Mouse (Mus musculus): ENCODE data around the gene Rrp9. TPM values are rescaled to one million over a fixed set of nuclear protein-coding genes. Genes with fewer than 3 reads are reported as not detected.

The Rrp9 gene
- polyA plus RNA-seq, 1 experiment from 2014 or later, result 56.2 TPM

DNA sequence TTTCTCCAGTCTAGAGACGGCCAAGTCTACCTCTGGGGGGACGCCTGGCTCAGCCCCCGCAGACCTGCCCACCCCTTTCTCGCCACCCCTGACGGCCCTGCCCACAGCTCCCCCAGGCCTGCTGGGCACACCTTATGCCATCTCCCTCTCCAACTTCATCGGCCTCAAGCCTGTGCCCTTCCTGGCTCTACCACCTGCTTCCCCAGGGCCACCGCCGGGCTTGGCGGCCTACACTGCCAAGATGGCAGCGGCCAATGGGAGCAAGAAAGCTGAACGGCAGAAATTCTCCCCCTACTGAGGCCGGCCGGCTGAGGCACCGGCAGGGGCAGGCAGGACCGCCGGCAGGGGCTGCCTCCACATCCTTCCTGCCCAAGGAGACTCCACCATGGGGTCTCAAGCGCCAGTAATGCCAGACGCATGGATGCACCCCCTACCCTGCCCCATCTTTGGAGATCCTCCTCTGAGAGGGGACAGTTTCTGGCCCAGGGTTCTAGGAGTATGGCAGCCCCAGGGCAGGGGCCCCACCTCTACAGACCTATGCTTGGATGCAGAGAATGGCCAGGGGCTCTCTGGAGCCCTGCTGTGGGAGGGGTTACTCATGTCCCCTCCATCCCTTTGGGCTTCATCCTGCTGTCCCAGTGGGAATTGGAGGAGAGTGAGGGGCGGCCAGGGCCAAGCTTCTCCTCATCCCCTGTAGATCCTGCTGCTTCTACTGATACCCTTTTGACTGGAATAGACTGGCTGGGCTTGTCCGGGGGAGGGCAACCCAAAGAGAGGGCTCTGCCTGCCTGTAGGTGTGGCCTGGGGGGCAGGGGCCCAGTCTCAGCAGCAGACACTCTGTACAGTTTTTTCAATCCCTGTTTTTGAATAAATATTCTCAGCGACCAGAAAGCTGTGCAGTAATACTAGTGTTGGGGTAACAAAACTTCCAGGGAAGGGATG is 12.4 kb upstream of the Rrp9 start:
- WGBS, result 84% methylated on average over 21 of the region's 21 CpGs
- Histone ChIP-seq H3K4me1 (ENCODE audit: insufficient read depth, low read length) (peaks cover 32% of the 10 kb centered on the region), H3K4me2 (replicated peaks; ENCODE audit: low read depth, low read length) (no peak overlapping the region), H3K9ac (replicated peaks; ENCODE audit: low read length) (no peak overlapping the region), H3K4me3 (ENCODE audit: low read length) (no peak overlapping the region), H3K27me3 (ENCODE audit: insufficient read depth, low read length) (0 out of 2 replicates have a peak, but pooled peaks cover 3% of the 10 kb centered on the region), H3K27ac (ENCODE audit: low read length) (no peak overlapping the region), H3K9me3 (ENCODE audit: low read length) (no peaks in the 10 kb centered on the region), H3K36me3 (ENCODE audit: insufficient read depth, low read length) (peaks cover 24% of the 10 kb centered on the region)
- no peak for ATAC-seq (ENCODE audit: low FRiP score, low TSS enrichment)

DNA sequence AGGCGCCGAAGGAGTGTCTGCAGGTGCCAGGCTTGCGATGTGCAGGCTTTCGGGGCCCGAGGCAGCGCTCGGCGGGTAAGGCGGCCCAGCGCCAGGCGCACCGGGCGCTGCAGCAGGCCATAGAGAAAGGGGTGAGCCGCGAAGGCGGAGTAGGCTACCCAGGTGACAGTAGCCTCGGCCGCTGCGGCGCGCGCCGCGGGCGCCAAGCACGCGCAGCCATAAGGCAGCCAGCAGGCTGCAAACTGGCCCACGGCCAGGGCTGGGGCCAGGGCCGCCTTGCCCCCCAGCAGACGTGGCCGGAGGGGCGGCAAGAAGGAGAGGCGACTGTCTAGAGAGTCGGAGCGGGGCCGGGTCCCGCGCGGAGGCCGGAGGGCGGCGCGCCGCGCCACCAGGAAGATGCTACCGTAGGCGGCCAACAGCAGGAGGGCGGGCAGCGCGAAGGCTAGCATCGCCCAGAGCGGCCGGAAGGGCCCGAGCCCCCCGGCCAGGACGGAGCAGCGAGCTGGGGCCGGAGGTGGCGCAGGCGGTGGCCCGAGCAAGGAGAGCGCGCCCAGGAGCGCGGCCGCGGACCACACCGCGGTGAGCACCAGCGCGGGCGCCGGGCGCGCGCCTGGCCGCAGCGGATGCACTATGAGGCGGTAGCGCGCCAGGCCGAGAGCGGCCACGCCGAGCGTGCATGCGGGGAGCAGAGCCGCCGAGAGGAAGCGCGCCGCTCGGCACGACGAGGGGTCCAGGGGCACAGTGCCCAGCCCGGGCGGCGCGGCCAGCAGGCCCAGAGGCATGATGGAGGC is 10.8 kb upstream of the Rrp9 start:
- peak; percentile 65 for ATAC-seq (ENCODE audit: low FRiP score, low TSS enrichment)
- H3K4me3 ChIP-seq (ENCODE audit: low read length), result peak overlapping the region; percentile 58
- H3K9ac ChIP-seq (replicated peaks; ENCODE audit: low read length), result peak overlapping the region; percentile 79
- WGBS, result 1% methylated on average over 87 of the region's 99 CpGs
- peak overlapping the region; percentile 97 for H3K4me2 ChIP-seq (replicated peaks; ENCODE audit: low read depth, low read length)
- peaks cover 23% of the 10 kb centered on the region for H3K36me3 ChIP-seq (ENCODE audit: insufficient read depth, low read length)
- 0 out of 2 replicates have a peak, but pooled peaks cover 3% of the 10 kb centered on the region for H3K27me3 ChIP-seq (ENCODE audit: insufficient read depth, low read length)
- peaks cover 24% of the 10 kb centered on the region for H3K4me1 ChIP-seq (ENCODE audit: insufficient read depth, low read length)
- peak overlapping the region; percentile 62 for H3K27ac ChIP-seq (ENCODE audit: low read length)
- no peaks in the 10 kb centered on the region for H3K9me3 ChIP-seq (ENCODE audit: low read length)

DNA sequence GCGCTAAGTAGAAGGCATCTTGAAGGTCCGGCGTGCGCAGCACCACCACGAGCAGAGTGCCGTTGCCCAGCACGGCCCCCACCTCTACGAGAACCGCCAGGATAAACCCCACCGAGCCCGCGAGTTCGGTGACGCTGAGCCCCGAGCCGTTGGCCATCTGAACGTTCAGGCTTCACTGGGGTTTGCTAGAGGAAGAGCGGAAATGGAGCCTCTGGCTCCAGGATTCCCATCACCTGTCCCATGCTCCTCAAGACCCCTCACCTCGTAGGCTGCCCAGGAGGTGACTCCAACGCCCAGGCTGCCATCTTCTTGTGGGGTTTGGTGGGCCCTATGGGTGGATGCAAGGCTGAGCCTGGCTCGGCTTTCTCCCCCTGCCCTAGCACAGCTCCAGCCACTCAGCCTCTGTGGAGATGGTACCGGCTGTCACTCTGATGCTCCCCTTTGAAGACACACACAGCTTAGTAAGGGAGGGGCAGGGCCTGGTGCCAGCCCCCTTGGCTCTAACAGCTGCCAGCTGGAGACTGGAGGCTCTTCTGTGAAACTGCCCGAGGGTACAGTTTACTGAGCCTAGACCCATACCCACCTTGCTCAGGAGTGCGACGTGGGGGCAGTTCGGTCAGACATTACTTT is 10.1 kb upstream of the Rrp9 start, which contains the start of gene Gpr62:
Gene Gpr62 (minus strand): TSS at position 368 of the 630 bp plus-strand sequence.
- Histone ChIP-seq H3K4me3 (ENCODE audit: low read length) (peak within 1 kb of the TSS; percentile 58), H3K9me3 (ENCODE audit: low read length) (no peaks in the 10 kb centered on the region), H3K9ac (replicated peaks; ENCODE audit: low read length) (peak within 1 kb of the TSS; percentile 79), H3K36me3 (ENCODE audit: insufficient read depth, low read length) (peaks cover 21% of the 10 kb centered on the region; the same call in 1 of the 2 replicates), H3K27me3 (ENCODE audit: insufficient read depth, low read length) (0 out of 2 replicates have a peak, but pooled peaks cover 3% of the 10 kb centered on the region), H3K4me1 (ENCODE audit: insufficient read depth, low read length) (peaks cover 18% of the 10 kb centered on the region), H3K4me2 (replicated peaks; ENCODE audit: low read depth, low read length) (peak within 1 kb of the TSS; percentile 97), H3K27ac (ENCODE audit: low read length) (peak within 1 kb of the TSS; percentile 62)
- WGBS, result 28% methylated on average over 26 of the region's 26 CpGs
- ATAC-seq (ENCODE audit: low FRiP score, low TSS enrichment), result peak; percentile 4; the same call in 1 of the 2 replicates

DNA sequence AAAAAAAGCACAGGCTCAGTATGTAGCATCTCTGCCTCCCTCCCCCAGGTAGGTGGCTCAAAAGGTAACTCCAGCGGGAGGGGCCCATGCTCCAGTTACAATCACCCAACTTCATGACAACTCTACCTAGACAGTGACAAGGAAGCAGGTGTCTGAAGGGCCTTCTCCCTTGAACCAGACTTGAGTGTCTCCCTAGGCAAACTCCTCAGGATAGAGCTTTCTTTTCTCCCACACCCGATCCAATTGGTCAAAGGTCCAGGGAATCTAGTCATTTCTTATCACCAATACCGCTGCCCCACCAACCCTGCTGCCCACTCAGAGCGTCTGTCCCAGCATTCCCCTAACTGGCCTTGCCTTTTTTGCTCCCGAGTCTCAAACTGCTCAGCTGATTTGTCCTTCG is 9.0 kb upstream of the Rrp9 start:
- 90% methylated on average over 6 of the region's 6 CpGs for WGBS
- Histone ChIP-seq H3K4me1 (ENCODE audit: insufficient read depth, low read length) (peaks cover 15% of the 10 kb centered on the region), H3K4me3 (ENCODE audit: low read length) (no peak overlapping the region), H3K9ac (replicated peaks; ENCODE audit: low read length) (no peak overlapping the region), H3K9me3 (ENCODE audit: low read length) (no peaks in the 10 kb centered on the region), H3K4me2 (replicated peaks; ENCODE audit: low read depth, low read length) (no peak overlapping the region), H3K36me3 (ENCODE audit: insufficient read depth, low read length) (peaks cover 16% of the 10 kb centered on the region; the same call in 1 of the 2 replicates), H3K27ac (ENCODE audit: low read length) (no peak overlapping the region), H3K27me3 (ENCODE audit: insufficient read depth, low read length) (0 out of 2 replicates have a peak, but pooled peaks cover 3% of the 10 kb centered on the region)
- ATAC-seq (ENCODE audit: low FRiP score, low TSS enrichment), result no peak

DNA sequence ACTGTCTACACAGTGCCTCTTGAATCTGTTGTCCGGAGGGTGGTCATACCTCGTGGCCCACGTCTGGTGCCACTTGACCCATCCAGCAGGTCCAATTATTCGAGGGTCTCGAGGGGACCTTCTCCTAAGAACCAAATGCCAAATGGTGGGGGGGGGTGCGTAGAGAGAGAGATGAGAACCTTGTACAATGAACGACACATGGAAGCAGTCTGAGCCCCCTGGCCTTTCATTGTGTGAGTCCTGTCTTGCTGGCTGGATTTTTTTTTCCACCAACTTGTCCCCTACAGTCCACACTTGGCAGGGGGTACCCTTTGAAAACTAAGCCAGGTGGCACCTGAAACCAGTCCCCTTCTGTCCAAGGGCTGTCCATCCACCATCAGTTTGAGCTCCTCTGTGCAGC is 8.0 kb upstream of the Rrp9 start:
- no peak overlapping the region for H3K4me3 ChIP-seq (ENCODE audit: low read length)
- no peak overlapping the region for H3K4me2 ChIP-seq (replicated peaks; ENCODE audit: low read depth, low read length)
- ATAC-seq (ENCODE audit: low FRiP score, low TSS enrichment), result no peak
- peaks cover 20% of the 10 kb centered on the region for H3K4me1 ChIP-seq (ENCODE audit: insufficient read depth, low read length)
- H3K9me3 ChIP-seq (ENCODE audit: low read length), result no peaks in the 10 kb centered on the region
- WGBS, result 89% methylated on average over 7 of the region's 7 CpGs
- H3K27me3 ChIP-seq (ENCODE audit: insufficient read depth, low read length), result 0 out of 2 replicates have a peak, but pooled peaks cover 3% of the 10 kb centered on the region
- H3K9ac ChIP-seq (replicated peaks; ENCODE audit: low read length), result no peak overlapping the region
- H3K27ac ChIP-seq (ENCODE audit: low read length), result no peak overlapping the region
- peaks cover 9% of the 10 kb centered on the region; the same call in 1 of the 2 replicates for H3K36me3 ChIP-seq (ENCODE audit: insufficient read depth, low read length)

DNA sequence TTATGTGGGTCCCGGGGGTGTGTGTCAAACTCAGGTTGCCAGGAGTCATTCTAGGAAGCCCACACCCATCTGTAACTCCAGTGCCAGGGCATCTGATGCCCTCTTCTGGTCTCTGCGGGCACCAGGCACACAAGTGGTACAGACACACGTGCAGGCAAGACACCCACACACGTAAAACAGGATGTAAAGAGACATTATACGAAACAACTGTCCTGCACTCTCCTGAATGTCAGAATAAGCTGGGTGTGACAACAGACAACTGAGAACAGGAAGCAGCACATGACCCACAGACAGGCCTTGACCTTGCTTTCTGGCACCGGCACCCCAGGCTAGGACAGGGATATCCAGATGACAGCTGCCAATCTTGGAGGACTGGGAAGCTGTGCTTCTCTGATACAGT is 6.4 kb upstream of the Rrp9 start:
- H3K9ac ChIP-seq (replicated peaks; ENCODE audit: low read length), result no peak overlapping the region
- WGBS, result 61% methylated on average over 6 of the region's 6 CpGs
- no peak for ATAC-seq (ENCODE audit: low FRiP score, low TSS enrichment)

DNA sequence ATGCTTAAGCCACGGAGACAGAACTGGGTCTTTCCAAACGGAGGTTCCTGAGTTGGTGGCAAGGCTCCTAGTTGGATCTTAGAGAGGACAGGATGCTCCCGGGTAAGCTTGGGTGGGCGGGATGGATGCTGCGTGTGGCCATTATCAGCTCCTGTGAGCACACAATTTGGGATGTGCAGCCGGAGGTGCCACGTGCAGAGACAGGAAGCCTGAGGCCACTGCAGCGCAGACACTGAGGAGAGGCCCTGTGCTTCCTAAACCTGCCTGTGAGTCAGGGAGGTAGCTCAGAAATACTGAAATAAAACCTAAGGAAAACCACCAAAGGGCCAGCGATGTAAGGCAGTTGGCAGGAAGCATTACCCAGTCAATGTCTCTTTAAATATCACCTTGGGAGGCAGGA is 6.0 kb upstream of the Rrp9 start:
- no peak overlapping the region for H3K9ac ChIP-seq (replicated peaks; ENCODE audit: low read length)

More for the DNA sequence above, 6.4 kb upstream of the Rrp9 start:
- Histone ChIP-seq H3K27ac (ENCODE audit: low read length) (no peak overlapping the region), H3K9me3 (ENCODE audit: low read length) (no peaks in the 10 kb centered on the region), H3K4me3 (ENCODE audit: low read length) (no peak overlapping the region), H3K36me3 (ENCODE audit: insufficient read depth, low read length) (no peaks in the 10 kb centered on the region), H3K4me2 (replicated peaks; ENCODE audit: low read depth, low read length) (no peak overlapping the region), H3K4me1 (ENCODE audit: insufficient read depth, low read length) (peaks cover 28% of the 10 kb centered on the region), H3K27me3 (ENCODE audit: insufficient read depth, low read length) (no peaks in the 10 kb centered on the region)

DNA sequence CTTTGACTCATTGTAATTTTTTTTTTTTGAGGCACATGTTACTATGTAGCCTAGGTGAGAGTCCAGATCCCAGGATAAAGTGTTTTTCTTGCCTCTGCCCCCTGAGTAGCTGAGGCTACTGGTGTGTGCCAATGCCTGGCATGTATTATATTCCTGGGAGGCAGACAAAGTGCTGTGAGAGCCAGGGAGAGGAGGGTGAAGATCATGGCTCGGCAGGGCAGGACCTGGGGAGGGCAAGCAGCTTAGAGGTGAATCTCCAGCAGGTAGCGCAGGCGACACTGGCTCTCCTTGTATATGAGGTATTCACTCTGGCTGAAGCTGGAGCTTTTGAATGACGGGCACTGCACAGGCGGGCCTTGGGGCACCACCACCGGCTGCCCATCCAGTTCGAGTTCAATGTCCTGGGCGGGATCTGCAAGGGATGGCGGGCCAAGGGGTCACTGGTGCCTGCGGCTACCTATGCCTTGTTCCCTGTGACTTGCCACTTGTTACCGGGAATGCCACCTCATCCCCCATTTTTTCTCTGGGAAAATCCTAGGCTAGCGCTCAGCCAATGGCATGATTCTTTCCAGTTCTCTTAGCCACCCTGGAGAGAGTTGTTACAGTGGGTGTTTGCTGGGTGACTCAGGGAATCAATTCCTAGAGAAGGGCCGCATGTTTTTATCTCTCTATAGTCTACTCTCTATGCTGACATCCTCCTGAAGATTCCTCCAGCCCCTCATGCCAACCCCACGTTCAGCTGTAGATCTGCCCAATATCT is 4.6 kb upstream of the Rrp9 start:
- H3K4me1 ChIP-seq (ENCODE audit: insufficient read depth, low read length), result peaks cover 31% of the 10 kb centered on the region
- ATAC-seq (ENCODE audit: low FRiP score, low TSS enrichment), result no peak
- H3K9ac ChIP-seq (replicated peaks; ENCODE audit: low read length), result no peak overlapping the region; the same call in 1 of the 2 replicates
- H3K9me3 ChIP-seq (ENCODE audit: low read length), result no peaks in the 10 kb centered on the region
- WGBS, result 70% methylated on average over 14 of the region's 14 CpGs
- no peaks in the 10 kb centered on the region for H3K27me3 ChIP-seq (ENCODE audit: insufficient read depth, low read length)
- peak overlapping the region; percentile 41 for H3K4me2 ChIP-seq (replicated peaks; ENCODE audit: low read depth, low read length)
- H3K36me3 ChIP-seq (ENCODE audit: insufficient read depth, low read length), result no peaks in the 10 kb centered on the region
- H3K4me3 ChIP-seq (ENCODE audit: low read length), result 0 out of 2 replicates have a peak overlapping the region, but pooled peaks have one; percentile 21
- H3K27ac ChIP-seq (ENCODE audit: low read length), result no peak overlapping the region

More for the DNA sequence above, 6.0 kb upstream of the Rrp9 start:
- Histone ChIP-seq H3K4me3 (ENCODE audit: low read length) (no peak overlapping the region), H3K36me3 (ENCODE audit: insufficient read depth, low read length) (no peaks in the 10 kb centered on the region), H3K27ac (ENCODE audit: low read length) (no peak overlapping the region), H3K4me2 (replicated peaks; ENCODE audit: low read depth, low read length) (no peak overlapping the region), H3K27me3 (ENCODE audit: insufficient read depth, low read length) (no peaks in the 10 kb centered on the region), H3K4me1 (ENCODE audit: insufficient read depth, low read length) (peaks cover 28% of the 10 kb centered on the region), H3K9me3 (ENCODE audit: low read length) (no peaks in the 10 kb centered on the region)
- WGBS, result 63% methylated on average over 9 of the region's 9 CpGs
- ATAC-seq (ENCODE audit: low FRiP score, low TSS enrichment), result no peak
